Mouse (Mus musculus) G1E (cell line): Measurements from ENCODE around the gene Zfyve28. TPM values are rescaled to one million over a fixed set of nuclear protein-coding genes. Genes with fewer than 3 reads are reported as not detected.

Experiments
- ATAC-seq: 2 replicates; pipeline ENCODE4 v1.8.0; 2016; ENCODE audit warnings: mild to moderate bottlenecking; ENCODE audit not compliant: insufficient number of reproducible peaks, poor library complexity, low FRiP score, severe bottlenecking; ENCODE audit errors: extremely low read depth
- DNase-seq: peaks from one replicate; pipeline ENCODE4 v3.0.0; 2012; ENCODE audit warnings: low spot score
- H3K27me3 ChIP-seq: 2 replicates; pipeline ENCODE4 v1.6.1; 2012; ENCODE audit warnings: mild to moderate bottlenecking, low read length, inconsistent platforms; ENCODE audit not compliant: insufficient read depth
- H3K36me3 ChIP-seq: replicated peaks from 2 replicates; pipeline ENCODE3; 2012; ENCODE audit warnings: mild to moderate bottlenecking, inconsistent platforms
- H3K4me1 ChIP-seq: 2 replicates; pipeline ENCODE4 v1.6.1; 2012; ENCODE audit warnings: low read depth, low read length, inconsistent platforms, mixed read lengths; ENCODE audit not compliant: insufficient read depth
- H3K4me3 ChIP-seq: 2 replicates; pipeline ENCODE4 v1.5.1; 2012; ENCODE audit warnings: low read depth, mild to moderate bottlenecking, inconsistent platforms, low read length, moderate library complexity, mixed read lengths
- H3K9me3 ChIP-seq: replicated peaks from 2 replicates; pipeline ENCODE4 v1.6.1; 2012; ENCODE audit warnings: inconsistent platforms
- CTCF ChIP-seq: IDR thresholded peaks from 2 replicates; pipeline ENCODE4 v1.5.1; 2012; ENCODE audit warnings: low read depth, low read length, inconsistent platforms, mixed read lengths
- GATA1 ChIP-seq: IDR thresholded peaks from 2 replicates; pipeline ENCODE4 v1.6.1; 2012; ENCODE audit warnings: borderline replicate concordance, low read length, inconsistent platforms, mixed read lengths
- GATA2 ChIP-seq: IDR thresholded peaks from 2 replicates; pipeline ENCODE4 v1.6.1; 2012; ENCODE audit warnings: low read depth, low read length, inconsistent platforms, borderline replicate concordance
- POLR2AphosphoS5 ChIP-seq: IDR thresholded peaks from 2 replicates; pipeline ENCODE4 v1.6.1; 2012; ENCODE audit warnings: low read depth, low read length, inconsistent platforms; ENCODE audit not compliant: insufficient replicate concordance
- TAL1 ChIP-seq: conservative IDR thresholded peaks from 2 replicates; pipeline ENCODE4 v1.6.1; 2012; ENCODE audit warnings: low read depth, low read length, inconsistent platforms, mixed read lengths
- polyA plus RNA-seq: library from polyadenylated mRNA; stranded (reverse); fragments of >175 nt; gene quantifications from 2 replicates; pipeline ENCODE4 v1.2.3, GENCODE M21; 2012
- total RNA-seq, 2 experiments: library from RNA; stranded (forward) in 1 of 2; stranded (reverse) in 1 of 2; fragments of 200-1000 nt in 1 of 2; fragments of >200 nt in 1 of 2; fragmentation: Nextera tagmentation in 1 of 2; gene quantifications; 2 replicates each; pipeline ENCODE4 v1.2.3; 2014 to 2017

The Zfyve28 gene
- total and polyA plus RNA-seq, 3 experiments, result 0.05 TPM; not detected in 2

- ATAC-seq (no peak), DNase-seq (no peak)
- no peaks in the 10 kb centered on the region for H3K36me3 ChIP-seq
- TF ChIP-seq POLR2AphosphoS5 (no peak), GATA1 (no peak), GATA2 (no peak), TAL1 (no peak), CTCF (no peak)
- H3K4me3 ChIP-seq, result no peak overlapping the region
- H3K27me3 ChIP-seq, result peaks cover 66% of the 10 kb centered on the region
- H3K4me1 ChIP-seq, result no peaks in the 10 kb centered on the region
- no peaks in the 10 kb centered on the region for H3K9me3 ChIP-seq
Observed at GRCm38 (mm10) chr5:34302377-34302776, 14.1 kb upstream of the Zfyve28 start.

DNA sequence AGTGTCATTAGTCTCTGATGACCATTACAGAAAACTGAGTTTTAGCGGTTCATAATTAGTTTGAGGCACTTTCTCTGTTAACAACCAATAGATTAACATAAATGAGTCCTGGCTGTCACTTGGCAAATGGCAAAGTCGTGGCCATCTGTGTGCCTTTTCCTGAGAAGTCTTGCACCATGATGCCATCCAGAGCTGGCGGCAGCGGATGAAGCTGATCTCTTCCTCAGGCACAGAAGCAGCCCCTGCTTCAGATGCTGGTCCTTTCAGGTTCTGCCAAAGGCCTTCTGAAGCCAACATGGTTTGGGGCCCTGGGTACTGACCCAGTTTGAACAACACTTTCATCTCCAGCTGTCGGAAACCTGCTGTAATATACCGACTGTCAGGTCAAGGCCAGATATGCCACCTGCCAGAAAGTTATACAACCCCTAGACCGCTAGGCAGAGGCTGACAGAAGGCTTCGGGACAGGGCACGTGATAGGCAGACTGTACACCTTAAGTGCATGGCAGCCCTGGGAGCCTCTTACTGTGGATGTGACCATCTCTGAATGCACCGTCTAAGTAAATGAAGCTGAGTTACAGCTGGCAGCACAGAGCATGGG is 10.8 kb upstream of the Zfyve28 start:
- no peak for DNase-seq
- no peak for TF ChIP-seq TAL1
- no peak for TF ChIP-seq CTCF
- TF ChIP-seq GATA1, result no peak
- TF ChIP-seq GATA2, result no peak
- no peak for TF ChIP-seq POLR2AphosphoS5
- Histone ChIP-seq H3K4me3 (no peak overlapping the region), H3K9me3 (no peaks in the 10 kb centered on the region), H3K4me1 (no peaks in the 10 kb centered on the region), H3K27me3 (peaks cover 60% of the 10 kb centered on the region), H3K36me3 (no peaks in the 10 kb centered on the region)
- no peak for ATAC-seq

DNA sequence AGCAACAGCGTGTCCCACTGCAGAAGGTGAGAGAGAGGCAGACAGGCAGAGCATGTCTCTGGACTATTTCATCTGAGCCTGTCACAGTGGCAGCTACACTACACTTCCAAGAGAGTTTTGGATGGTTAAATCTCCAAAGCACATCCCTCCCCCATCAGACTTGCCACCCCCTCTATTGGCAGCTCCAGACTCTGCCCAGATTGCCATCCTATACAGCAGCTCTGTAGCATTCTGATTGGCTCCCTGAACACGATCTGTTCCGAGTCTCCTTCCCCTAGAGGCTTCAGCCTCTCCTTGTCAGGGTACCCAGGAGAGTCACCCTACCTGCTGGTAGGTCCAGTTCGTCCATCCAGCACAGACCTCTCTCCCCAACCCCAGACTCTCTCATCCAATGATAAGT is 9.8 kb upstream of the Zfyve28 start:
- TF ChIP-seq CTCF (no peak), GATA1 (no peak), GATA2 (no peak), POLR2AphosphoS5 (no peak), TAL1 (no peak)
- no peak for DNase-seq
- H3K4me3 ChIP-seq, result no peak overlapping the region
- H3K27me3 ChIP-seq, result peaks cover 54% of the 10 kb centered on the region
- H3K36me3 ChIP-seq, result no peaks in the 10 kb centered on the region
- ATAC-seq, result no peak
- no peaks in the 10 kb centered on the region for H3K4me1 ChIP-seq
- H3K9me3 ChIP-seq, result no peaks in the 10 kb centered on the region

DNA sequence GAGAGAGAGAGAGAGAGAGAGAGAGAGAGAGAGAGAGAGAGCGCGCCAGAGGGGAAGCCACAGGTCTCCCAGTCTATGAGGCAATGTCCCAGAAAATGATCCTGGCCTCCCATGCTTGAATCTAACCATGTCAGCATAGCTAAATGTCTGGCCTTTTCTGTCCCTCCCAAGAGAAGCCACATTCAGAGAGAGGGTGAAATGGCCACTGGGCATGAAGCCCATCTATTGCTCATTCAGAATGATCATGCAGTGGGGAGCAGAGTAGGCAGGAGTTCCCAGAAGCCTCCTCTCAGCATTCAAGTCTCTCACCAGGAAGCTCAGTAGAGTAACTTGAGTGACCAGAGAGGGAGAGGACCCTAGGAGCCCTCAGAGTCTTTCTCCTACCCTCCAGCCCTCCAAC is 6.9 kb upstream of the Zfyve28 start:
- peaks cover 53% of the 10 kb centered on the region for H3K27me3 ChIP-seq
- no peak for DNase-seq
- no peaks in the 10 kb centered on the region for H3K36me3 ChIP-seq
- TF ChIP-seq GATA1 (no peak), GATA2 (no peak), TAL1 (no peak), CTCF (no peak), POLR2AphosphoS5 (no peak)
- no peaks in the 10 kb centered on the region for H3K9me3 ChIP-seq
- no peaks in the 10 kb centered on the region for H3K4me1 ChIP-seq
- no peak overlapping the region for H3K4me3 ChIP-seq
- ATAC-seq, result no peak

DNA sequence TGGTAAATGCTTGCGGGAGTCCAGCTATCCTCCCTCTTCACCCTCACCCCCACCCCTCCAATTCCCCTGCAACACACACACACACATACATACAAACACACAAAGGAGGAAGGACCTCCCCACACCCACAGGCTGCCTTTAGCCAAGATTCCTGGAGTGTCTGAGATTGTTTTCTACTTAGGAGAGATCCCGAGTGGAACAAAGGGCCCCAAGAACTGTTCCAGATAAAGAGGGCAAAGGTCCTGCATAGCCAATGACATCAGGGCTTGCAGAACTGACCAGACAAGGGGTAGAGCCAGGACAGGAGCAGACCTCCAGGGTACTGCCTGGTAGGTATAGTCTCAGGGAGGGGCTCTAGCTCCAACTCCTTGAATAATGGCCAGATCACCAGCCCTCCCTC is 6.4 kb upstream of the Zfyve28 start:
- Histone ChIP-seq H3K36me3 (no peaks in the 10 kb centered on the region), H3K27me3 (peaks cover 53% of the 10 kb centered on the region), H3K4me1 (no peaks in the 10 kb centered on the region), H3K4me3 (no peak overlapping the region), H3K9me3 (no peaks in the 10 kb centered on the region)
- no peak for TF ChIP-seq POLR2AphosphoS5
- DNase-seq (no peak), ATAC-seq (no peak)

- DNase-seq (no peak), ATAC-seq (no peak)
- Histone ChIP-seq H3K9me3 (peaks cover 2% of the 10 kb centered on the region), H3K4me1 (no peaks in the 10 kb centered on the region), H3K4me3 (no peak overlapping the region), H3K36me3 (no peaks in the 10 kb centered on the region), H3K27me3 (peaks cover 45% of the 10 kb centered on the region)
- TF ChIP-seq GATA1, result no peak
- no peak for TF ChIP-seq CTCF
- TF ChIP-seq TAL1, result no peak
- TF ChIP-seq GATA2, result no peak
- TF ChIP-seq POLR2AphosphoS5, result no peak
Observed at GRCm38 (mm10) chr5:34293363-34293762, 5.1 kb upstream of the Zfyve28 start.

DNA sequence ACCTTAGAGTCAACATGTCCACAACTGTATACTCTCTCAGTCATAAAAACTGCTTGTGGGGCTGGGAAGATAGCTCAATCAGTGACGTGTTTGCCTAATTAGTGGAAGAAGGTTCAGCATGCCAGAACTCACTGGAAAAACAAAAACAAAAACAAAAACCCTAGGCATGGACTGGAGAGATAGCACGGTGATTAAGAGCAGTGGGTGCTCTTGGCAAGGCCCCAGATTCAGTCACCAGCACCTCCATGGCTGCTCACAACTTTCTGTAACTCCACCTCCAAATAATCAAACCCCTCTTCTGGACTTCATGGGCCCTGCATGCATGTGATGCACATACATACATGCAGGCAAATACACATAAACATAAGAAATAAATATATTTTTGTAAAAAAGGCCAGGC is 1.0 kb upstream of the Zfyve28 start:
- ATAC-seq (no peak), DNase-seq (no peak)
- Histone ChIP-seq H3K4me1 (no peaks in the 10 kb centered on the region), H3K27me3 (peaks cover 48% of the 10 kb centered on the region), H3K9me3 (peaks cover 14% of the 10 kb centered on the region), H3K4me3 (no peak overlapping the region), H3K36me3 (no peaks in the 10 kb centered on the region)
- TF ChIP-seq GATA2 (no peak), POLR2AphosphoS5 (no peak), CTCF (no peak), TAL1 (no peak), GATA1 (no peak)

- Histone ChIP-seq H3K27me3 (peaks cover 50% of the 10 kb centered on the region), H3K36me3 (no peaks in the 10 kb centered on the region), H3K4me1 (no peaks in the 10 kb centered on the region), H3K4me3 (no peak overlapping the region), H3K9me3 (peaks cover 14% of the 10 kb centered on the region)
- ATAC-seq (no peak), DNase-seq (no peak)
- no peak for TF ChIP-seq CTCF
- no peak for TF ChIP-seq TAL1
- TF ChIP-seq POLR2AphosphoS5, result no peak
- no peak for TF ChIP-seq GATA2
- TF ChIP-seq GATA1, result no peak
Observed at GRCm38 (mm10) chr5:34287838-34288145, 457 bp downstream of the Zfyve28 start.
